9 mouse cellular contexts compared by ENCODE assay signal in genomic region chr5:134457371-134457770, GRCm38 (mm10). TPM values are rescaled to one million over a fixed set of nuclear protein-coding genes. Genes with fewer than 3 reads are reported as not detected.
A peak's percentile ranks its signal among the peaks of the same experiment; 100 is the strongest.
DNase-seq lines count a peak whose midpoint lies in the region; ATAC-seq and TF ChIP-seq lines count a peak whose summit lies in the region.
"Had no signal": no experiment of that assay in that cellular context is flagged by ENCODE, and none has a peak within 500 bp of the region (broad histone marks: within the 10 kb centered on the region; RNA-seq: fewer than 3 reads in every experiment).

No protein-coding gene starts in this region.

- no peak overlapping the region for H3K4me2 ChIP-seq in forebrain, embryonic 15.5 days (replicated peaks)
- no peak overlapping the region for H3K4me2 ChIP-seq in forebrain, embryonic 16.5 days (ENCODE audit: low read length)
- no peak overlapping the region for H3K4me2 ChIP-seq in intestine, postnatal 0 days (replicated peaks; ENCODE audit: low read depth)
- no peak overlapping the region for H3K4me2 ChIP-seq in intestine, embryonic 15.5 days (replicated peaks)
- no peak overlapping the region for H3K4me2 ChIP-seq in hindbrain, postnatal 0 days (ENCODE audit: low read depth, low read length)

- no peak overlapping the region for H3K4me3 ChIP-seq in forebrain, embryonic 15.5 days
- no peak overlapping the region for H3K4me3 ChIP-seq in forebrain, embryonic 16.5 days (replicated peaks; ENCODE audit: low read length)
- H3K4me3 ChIP-seq in intestine, postnatal 0 days (ENCODE audit: low read depth, low read length), result no peak overlapping the region
- H3K4me3 ChIP-seq in intestine, embryonic 15.5 days (replicated peaks), result no peak overlapping the region
- H3K4me3 ChIP-seq in E14TG2a.4 (replicated peaks; ENCODE audit: low read length), result peak overlapping the region; percentile 84; the same call in 1 of the 2 replicates
- no peak overlapping the region for H3K4me3 ChIP-seq in hindbrain, postnatal 0 days (ENCODE audit: low read length)

- H3K9ac ChIP-seq in forebrain, embryonic 15.5 days (replicated peaks), result no peak overlapping the region
- no peak overlapping the region for H3K9ac ChIP-seq in forebrain, embryonic 16.5 days (replicated peaks; ENCODE audit: low read depth, low read length)
- no peak overlapping the region for H3K9ac ChIP-seq in intestine, postnatal 0 days (ENCODE audit: low read depth, low read length)
- no peak overlapping the region for H3K9ac ChIP-seq in intestine, embryonic 15.5 days
- no peak overlapping the region for H3K9ac ChIP-seq in hindbrain, postnatal 0 days (replicated peaks; ENCODE audit: low read length)

- no peaks in the 10 kb centered on the region for H3K27me3 ChIP-seq in forebrain, embryonic 15.5 days
- H3K27me3 ChIP-seq in forebrain, embryonic 16.5 days (replicated peaks; ENCODE audit: control insufficient read depth, insufficient read depth, low read length), result no peaks in the 10 kb centered on the region
- H3K27me3 ChIP-seq in intestine, postnatal 0 days (replicated peaks; ENCODE audit: control insufficient read depth, insufficient read depth, low read length), result no peaks in the 10 kb centered on the region
- no peaks in the 10 kb centered on the region for H3K27me3 ChIP-seq in intestine, embryonic 15.5 days (replicated peaks)
- 0 out of 2 replicates have a peak, but pooled peaks cover 2% of the 10 kb centered on the region for H3K27me3 ChIP-seq in E14TG2a.4 (ENCODE audit: insufficient read depth, low read length)
- H3K27me3 ChIP-seq in hindbrain, postnatal 0 days (ENCODE audit: insufficient read depth, low read length), result no peaks in the 10 kb centered on the region
- H3K27me3 ChIP-seq: midbrain, embryonic 12.5 days had no signal

- no peaks in the 10 kb centered on the region for H3K9me3 ChIP-seq in forebrain, embryonic 15.5 days
- H3K9me3 ChIP-seq in forebrain, embryonic 16.5 days (ENCODE audit: control insufficient read depth, low read length), result no peaks in the 10 kb centered on the region
- H3K9me3 ChIP-seq in intestine, postnatal 0 days (ENCODE audit: control insufficient read depth), result no peaks in the 10 kb centered on the region
- H3K9me3 ChIP-seq in intestine, embryonic 15.5 days, result no peaks in the 10 kb centered on the region
- no peaks in the 10 kb centered on the region for H3K9me3 ChIP-seq in E14TG2a.4 (ENCODE audit: low read length)
- H3K9me3 ChIP-seq in hindbrain, postnatal 0 days (ENCODE audit: low read length), result no peaks in the 10 kb centered on the region
- H3K9me3 ChIP-seq: midbrain, embryonic 12.5 days had no signal

- intact Hi-C loops in left cerebral cortex, postnatal 14 days (cut with DNase I), result no loop called here
- intact Hi-C loops in gastrocnemius, postnatal 14 days (cut with DNase I; ENCODE audit: low total_unique reads), result no loop called here

- WGBS in forebrain, embryonic 15.5 days, result 91% methylated on average over 2 of the region's 2 CpGs
- 89% methylated on average over 2 of the region's 2 CpGs for WGBS in forebrain, embryonic 16.5 days
- WGBS in intestine, postnatal 0 days, result 86% methylated on average over 2 of the region's 2 CpGs
- 98% methylated on average over 2 of the region's 2 CpGs for WGBS in intestine, embryonic 15.5 days
- 94% methylated on average over 2 of the region's 2 CpGs for WGBS in hindbrain, postnatal 0 days

- peak overlapping the region; percentile 92; the same call in 1 of the 2 replicates for H3K27ac ChIP-seq in forebrain, embryonic 15.5 days (replicated peaks)
- H3K27ac ChIP-seq in forebrain, embryonic 16.5 days (ENCODE audit: low read length), result no peak overlapping the region
- H3K27ac ChIP-seq in intestine, postnatal 0 days (ENCODE audit: low read depth, low read length), result peak overlapping the region; percentile 46
- no peak overlapping the region for H3K27ac ChIP-seq in intestine, embryonic 15.5 days
- peak overlapping the region; percentile 95; the same call in 1 of the 2 replicates for H3K27ac ChIP-seq in hindbrain, postnatal 0 days

- 0 out of 2 replicates have a peak, but pooled peaks cover under 1% of the 10 kb centered on the region for H3K36me3 ChIP-seq in forebrain, embryonic 15.5 days
- no peaks in the 10 kb centered on the region for H3K36me3 ChIP-seq in forebrain, embryonic 16.5 days (ENCODE audit: control insufficient read depth, insufficient read depth)
- H3K36me3 ChIP-seq in intestine, postnatal 0 days (ENCODE audit: control insufficient read depth, insufficient read depth), result no peaks in the 10 kb centered on the region; the same call in 1 of the 2 replicates
- peaks cover under 1% of the 10 kb centered on the region; the same call in 1 of the 2 replicates for H3K36me3 ChIP-seq in intestine, embryonic 15.5 days
- peaks cover 12% of the 10 kb centered on the region for H3K36me3 ChIP-seq in E14TG2a.4 (ENCODE audit: insufficient read depth, low read length)
- no peaks in the 10 kb centered on the region for H3K36me3 ChIP-seq in hindbrain, postnatal 0 days (ENCODE audit: insufficient read depth, low read length)

- H3K4me1 ChIP-seq in forebrain, embryonic 15.5 days, result peaks cover 26% of the 10 kb centered on the region
- peaks cover 15% of the 10 kb centered on the region for H3K4me1 ChIP-seq in forebrain, embryonic 16.5 days (replicated peaks; ENCODE audit: control insufficient read depth, insufficient read depth, low read length)
- 0 out of 2 replicates have a peak, but pooled peaks cover 4% of the 10 kb centered on the region for H3K4me1 ChIP-seq in intestine, postnatal 0 days (replicated peaks; ENCODE audit: control insufficient read depth, insufficient read depth, low read length)
- peaks cover 20% of the 10 kb centered on the region for H3K4me1 ChIP-seq in intestine, embryonic 15.5 days (replicated peaks)
- peaks cover 57% of the 10 kb centered on the region for H3K4me1 ChIP-seq in E14TG2a.4 (replicated peaks; ENCODE audit: low read depth, low read length)
- H3K4me1 ChIP-seq in hindbrain, postnatal 0 days (ENCODE audit: insufficient read depth, low read length), result peaks cover 4% of the 10 kb centered on the region; the same call in 1 of the 2 replicates

- TF ChIP-seq CTCF in intestine, postnatal 0 days (IDR thresholded peaks at IDR 0.05; ENCODE audit: low read depth), result no peak
- TF ChIP-seq CTCF in E14TG2a.4 (conservative IDR thresholded peaks at IDR 0.05; ENCODE audit: low read length), result no peak
- TF ChIP-seq CTCF in hindbrain, postnatal 0 days (IDR thresholded peaks at IDR 0.05; ENCODE audit: low read depth), result no peak

- no peak for ATAC-seq in forebrain, embryonic 15.5 days (replicated peaks)
- no peak for ATAC-seq in forebrain, embryonic 16.5 days
- no peak for ATAC-seq in intestine, postnatal 0 days
- ATAC-seq in intestine, embryonic 15.5 days, result no peak
- ATAC-seq in hindbrain, postnatal 0 days, result no peak

- DNase-seq in hindbrain, postnatal 0 days (ENCODE audit: low spot score), result no peak
- no peak for DNase-seq in left cerebral cortex, postnatal 14 days (ENCODE audit: low spot score in 2 of 2)
- no peak for DNase-seq in gastrocnemius, postnatal 14 days

RNA-seq across cellular contexts. Expression of gene Gtf2ird1, which starts 0.9 kb away (rescaled TPM):
- polyA plus RNA-seq in forebrain, embryonic 15.5 days (2015; fragmentation: Nextera tagmentation; extraction: Ambion mirVana), result 89.7 and 93.3 TPM in 2 replicates
- 83.9 and 96.6 TPM in 2 replicates for polyA plus RNA-seq in forebrain, embryonic 16.5 days (2015; fragmentation: Nextera tagmentation; extraction: Ambion mirVana)
- polyA plus RNA-seq in intestine, postnatal 0 days (2015; fragmentation: Nextera tagmentation; extraction: Ambion mirVana), result 42.8 and 46.8 TPM in 2 replicates
- polyA plus RNA-seq in intestine, embryonic 15.5 days (2015; fragmentation: Nextera tagmentation; extraction: Ambion mirVana), result 81.6 and 84.4 TPM in 2 replicates
- 46.4 and 54.4 TPM in 2 replicates for total RNA-seq in hindbrain, postnatal 0 days (2014; rRNA removed)
- 52.7 and 57.7 TPM in 2 replicates for polyA plus RNA-seq in hindbrain, postnatal 0 days (2015; fragmentation: Nextera tagmentation; extraction: Ambion mirVana)
- 10 to 100 TPM; 36.4 to 43.8 TPM for total RNA-seq in left cerebral cortex, postnatal 14 days (2021)
- 10 to 100 TPM in 1 of 2 experiments, 1 to 10 TPM in 1; 9.5 to 10.7 TPM for total RNA-seq in gastrocnemius, postnatal 14 days (2021)

Comparison
In these comparisons a context has a peak if more than half of its experiments do, and no peak if none do; other contexts are left out.
1. H3K27ac ChIP-seq: peak in forebrain, embryonic 15.5 days (single experiment), intestine, postnatal 0 days (single experiment) and hindbrain, postnatal 0 days (single experiment); none in forebrain, embryonic 16.5 days (single experiment) and intestine, embryonic 15.5 days (single experiment).